Mouse (Mus musculus) stomach, postnatal 0 days (tissue): ENCODE data around the gene Yars. TPM values are rescaled to one million over a fixed set of nuclear protein-coding genes. Genes with fewer than 3 reads are reported as not detected.
A peak's percentile ranks its signal among the peaks of the same experiment; 100 is the strongest.

Experiments
- ATAC-seq: fragments of 200-750 bp; cut with Nextera tagmentation; 2 replicates; pipeline ENCODE4 v1.8.0; 2017; ENCODE audit not compliant: low FRiP score, low TSS enrichment
- DNase-seq: peaks from one replicate; pipeline ENCODE4 v3.0.0-alpha.2; 2016; ENCODE audit warnings: low spot score
- H3K27ac ChIP-seq: fragments of 300-500 bp; sonication (generic); replicated peaks from 2 replicates; pipeline ENCODE4 v1.5.1; 2014; ENCODE audit warnings: mild to moderate bottlenecking, control low read depth
- H3K27me3 ChIP-seq: fragments of 300-500 bp; sonication (generic); 2 replicates; pipeline ENCODE4 v1.6.1; 2014; ENCODE audit warnings: low read length; ENCODE audit not compliant: control insufficient read depth, insufficient read depth
- H3K36me3 ChIP-seq: fragments of 300-500 bp; sonication (generic); 2 replicates; pipeline ENCODE4 v1.6.1; 2014; ENCODE audit warnings: low read length, mixed read lengths; ENCODE audit not compliant: control insufficient read depth, insufficient read depth
- H3K4me1 ChIP-seq: fragments of 300-500 bp; sonication (generic); replicated peaks from 2 replicates; pipeline ENCODE4 v1.6.1; 2014; ENCODE audit warnings: antibody characterized with exemption; ENCODE audit not compliant: control insufficient read depth, insufficient read depth
- H3K4me2 ChIP-seq: fragments of 300-500 bp; sonication (generic); replicated peaks from 2 replicates; pipeline ENCODE4 v1.6.1; 2014; ENCODE audit warnings: low read depth, mild to moderate bottlenecking, control low read depth, moderate library complexity
- H3K4me3 ChIP-seq: fragments of 300-500 bp; sonication (generic); 2 replicates; pipeline ENCODE4 v1.5.1; 2014; ENCODE audit warnings: low read depth, low read length, control low read depth
- H3K9ac ChIP-seq: fragments of 300-500 bp; sonication (generic); 2 replicates; pipeline ENCODE4 v1.6.1; 2014; ENCODE audit warnings: mild to moderate bottlenecking, low read length, control low read depth, mixed read lengths
- H3K9me3 ChIP-seq: fragments of 300-500 bp; sonication (generic); 2 replicates; pipeline ENCODE4 v1.6.1; 2016; ENCODE audit warnings: low read length; ENCODE audit not compliant: control insufficient read depth
- CTCF ChIP-seq: IDR thresholded peaks from 2 replicates; pipeline ENCODE4 v1.5.1; 2016; ENCODE audit warnings: antibody characterized with exemption, low read depth, mild to moderate bottlenecking, moderate library complexity
- EP300 ChIP-seq: optimal IDR thresholded peaks from 2 replicates; pipeline ENCODE3; 2016; ENCODE audit warnings: antibody characterized with exemption
- WGBS: fragments of 180-500 bp; shearing (Covaris S2); extraction: QIAGEN DNeasy Blood & Tissue Kit; methylation state at CpG from one replicate; pipeline ENCODE4 v1.1.7; 2014; 5-methylcytosine and 5-hydroxymethylcytosine counted together
- polyA plus RNA-seq: library from polyadenylated mRNA; unstranded; fragments of >200 nt; fragmentation: Nextera tagmentation; extraction: Ambion mirVana; gene quantifications from 2 replicates; pipeline ENCODE4 v1.2.1, GENCODE M21; 2015

Yars gene
- polyA plus RNA-seq, 1 experiment from 2014 or later: 41.3 TPM

DNA sequence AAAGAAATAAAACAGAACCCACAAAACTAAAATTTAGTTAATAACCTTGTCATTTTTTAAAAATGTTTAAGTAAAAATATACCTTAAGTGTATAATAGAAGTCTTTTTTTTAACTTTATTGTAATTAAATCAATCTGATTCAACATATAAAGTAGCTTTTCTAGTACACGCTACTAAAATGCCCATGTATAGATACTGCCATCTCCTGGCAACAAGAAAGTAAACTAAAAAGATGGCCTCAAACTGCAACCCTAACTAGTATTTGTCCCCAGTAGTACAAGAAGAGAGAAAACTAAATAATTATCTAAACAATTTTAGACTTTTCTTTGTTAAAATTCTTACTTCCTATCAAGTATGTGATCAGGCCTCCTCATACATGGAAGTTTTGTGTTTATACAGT lies 10.0 kb upstream of the Yars start:
- Histone ChIP-seq H3K9ac (no peak overlapping the region), H3K27me3 (no peaks in the 10 kb centered on the region), H3K27ac (no peak overlapping the region), H3K9me3 (no peaks in the 10 kb centered on the region), H3K4me3 (no peak overlapping the region), H3K36me3 (0 out of 2 replicates have a peak, but pooled peaks cover 5% of the 10 kb centered on the region), H3K4me1 (no peaks in the 10 kb centered on the region), H3K4me2 (no peak overlapping the region)
- DNase-seq (no peak), ATAC-seq (no peak)
- 50% methylated on average over 1 of the region's 1 CpGs for WGBS
- TF ChIP-seq CTCF: peak; percentile 67
- no peak for TF ChIP-seq EP300

DNA sequence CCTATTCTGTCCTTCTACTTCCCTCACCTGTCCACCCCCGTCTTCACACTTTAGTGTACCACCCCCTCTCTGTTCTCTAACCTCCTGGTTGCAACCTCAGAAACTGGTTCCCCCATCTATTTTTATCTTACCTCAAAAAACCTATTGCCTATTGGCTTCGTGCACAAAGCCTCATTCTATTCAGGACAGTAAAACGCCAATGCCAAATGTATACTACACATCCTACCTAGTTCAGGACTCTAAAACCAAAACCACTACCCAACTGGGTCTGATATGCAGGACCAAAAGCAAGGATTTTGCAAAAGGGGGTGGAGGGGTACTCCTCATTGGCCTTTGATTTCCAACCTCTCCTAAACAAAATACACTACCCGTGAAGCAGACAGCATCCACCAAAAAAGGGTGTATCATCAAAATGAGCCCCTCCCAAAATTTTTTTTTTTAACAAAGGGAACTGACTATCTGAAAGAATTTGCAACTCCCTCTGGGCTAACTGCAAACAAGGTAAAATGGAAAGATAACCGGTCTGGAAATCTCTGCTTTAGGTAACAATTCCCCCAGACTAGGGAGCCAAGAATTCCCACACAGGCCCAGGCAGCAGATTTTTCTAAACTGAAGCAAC lies 1.4 kb upstream of the Yars start:
- peaks cover 5% of the 10 kb centered on the region; the same call in 1 of the 2 replicates for H3K4me1 ChIP-seq
- no peak for ATAC-seq
- no peaks in the 10 kb centered on the region for H3K9me3 ChIP-seq
- H3K27ac ChIP-seq: no peak overlapping the region; the same call in 1 of the 2 replicates
- WGBS: 38% methylated on average over 5 of the region's 5 CpGs
- TF ChIP-seq EP300 (no peak), CTCF (no peak)
- H3K4me3 ChIP-seq: peak overlapping the region; percentile 64
- DNase-seq: no peak
- no peaks in the 10 kb centered on the region for H3K27me3 ChIP-seq
- H3K9ac ChIP-seq: 0 out of 2 replicates have a peak overlapping the region, but pooled peaks have one; percentile 85
- no peaks in the 10 kb centered on the region for H3K36me3 ChIP-seq
- peak overlapping the region; percentile 77 for H3K4me2 ChIP-seq

DNA sequence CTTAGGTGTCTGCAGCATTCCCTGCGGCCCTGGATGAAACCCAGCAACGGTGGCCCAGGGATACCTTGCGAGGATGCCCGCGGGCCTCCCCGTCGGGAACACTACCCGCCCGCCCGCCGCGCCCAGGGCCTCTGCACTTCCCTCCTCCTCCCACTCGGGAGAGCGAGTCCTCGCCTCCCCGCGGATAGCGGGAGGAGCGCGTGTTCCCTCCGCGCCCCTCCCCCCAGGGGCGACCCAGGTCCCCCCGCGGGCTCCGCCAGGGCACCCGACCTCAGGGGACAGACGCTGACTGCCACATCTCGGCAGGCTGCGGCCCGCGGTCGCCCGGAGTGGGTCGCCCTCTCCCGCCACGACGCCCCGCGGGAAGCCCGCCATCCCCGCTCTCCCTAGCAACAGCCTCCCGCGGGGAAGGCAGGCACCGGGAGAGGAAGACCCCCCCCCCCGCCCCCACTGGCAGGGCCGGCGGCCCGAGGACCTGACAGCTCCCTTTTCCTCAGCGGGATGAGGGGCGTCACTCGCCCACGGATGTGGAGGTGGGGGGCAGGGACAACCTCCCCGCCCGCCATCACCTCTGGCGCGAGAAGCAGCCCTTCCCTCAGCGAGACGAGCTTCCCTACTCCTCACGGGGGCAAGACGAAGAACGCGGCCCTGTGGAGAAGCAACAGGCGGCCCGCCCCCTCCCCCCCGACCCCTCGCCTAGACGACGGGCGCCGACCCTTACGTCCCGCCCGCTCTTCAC lies 588 bp upstream of the Yars start:
- DNase-seq (peak; percentile 61), ATAC-seq (peak; percentile 61)
- H3K4me2 ChIP-seq: peak overlapping the region; percentile 77
- H3K36me3 ChIP-seq: no peaks in the 10 kb centered on the region
- peaks cover 5% of the 10 kb centered on the region; the same call in 1 of the 2 replicates for H3K4me1 ChIP-seq
- no peaks in the 10 kb centered on the region for H3K9me3 ChIP-seq
- H3K27ac ChIP-seq: peak overlapping the region; percentile 88
- peak overlapping the region; percentile 85 for H3K9ac ChIP-seq
- H3K27me3 ChIP-seq: no peaks in the 10 kb centered on the region
- under 1% methylated on average over 45 of the region's 74 CpGs for WGBS
- H3K4me3 ChIP-seq: peak overlapping the region; percentile 64
- TF ChIP-seq CTCF: no peak

DNA sequence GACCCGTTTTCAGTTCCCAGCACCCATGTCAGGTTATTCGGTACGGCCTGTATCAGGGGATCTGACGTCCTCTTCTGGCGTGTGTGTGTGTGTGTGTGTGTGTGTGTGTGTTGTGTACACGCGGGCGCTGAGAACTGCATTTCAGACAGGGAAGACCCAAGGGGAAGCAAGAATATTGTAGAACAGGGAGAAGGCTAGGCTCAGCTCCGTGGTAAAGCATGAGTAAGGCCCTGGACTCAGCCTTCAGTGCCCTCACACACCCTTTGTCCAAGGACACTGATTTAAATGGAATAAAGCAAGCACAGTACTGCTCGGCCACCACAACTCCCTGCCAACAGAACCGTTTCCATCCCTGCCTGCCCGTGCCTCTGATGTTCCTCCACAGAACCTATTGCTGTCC lies 978 bp downstream of the Yars start:
- peak overlapping the region; percentile 63 for H3K9ac ChIP-seq
- H3K9me3 ChIP-seq: no peaks in the 10 kb centered on the region
- peak overlapping the region; percentile 87 for H3K27ac ChIP-seq
- peak; percentile 12; the same call in 1 of the 2 replicates for ATAC-seq
- H3K36me3 ChIP-seq: no peaks in the 10 kb centered on the region
- H3K4me2 ChIP-seq: peak overlapping the region; percentile 66
- TF ChIP-seq CTCF (no peak), EP300 (no peak)
- 2% methylated on average over 12 of the region's 12 CpGs for WGBS
- no peaks in the 10 kb centered on the region for H3K27me3 ChIP-seq
- H3K4me3 ChIP-seq: peak overlapping the region; percentile 64
- peaks cover 5% of the 10 kb centered on the region; the same call in 1 of the 2 replicates for H3K4me1 ChIP-seq
- DNase-seq: peak; percentile 31

DNA sequence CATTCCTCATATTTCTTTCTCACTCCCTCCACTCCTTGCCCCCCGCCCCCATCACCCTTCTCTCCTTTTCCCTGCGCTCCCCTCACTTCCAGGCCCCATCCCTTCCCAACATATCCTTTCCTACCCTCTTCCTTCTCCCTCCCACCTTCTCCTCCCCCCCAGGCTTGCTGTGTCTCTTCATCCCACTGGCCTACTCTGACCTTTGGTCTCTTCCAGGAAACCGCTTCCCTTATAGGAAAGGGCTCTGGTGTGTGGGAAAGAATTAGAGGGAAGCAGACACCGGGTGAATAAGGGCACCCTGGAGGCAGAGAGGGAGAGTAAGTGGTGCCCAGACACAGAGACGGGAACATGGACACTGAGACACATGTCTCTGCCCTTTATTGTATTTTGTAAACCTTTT lies 2.1 kb downstream of the Yars start:
- no peak for DNase-seq

DNA sequence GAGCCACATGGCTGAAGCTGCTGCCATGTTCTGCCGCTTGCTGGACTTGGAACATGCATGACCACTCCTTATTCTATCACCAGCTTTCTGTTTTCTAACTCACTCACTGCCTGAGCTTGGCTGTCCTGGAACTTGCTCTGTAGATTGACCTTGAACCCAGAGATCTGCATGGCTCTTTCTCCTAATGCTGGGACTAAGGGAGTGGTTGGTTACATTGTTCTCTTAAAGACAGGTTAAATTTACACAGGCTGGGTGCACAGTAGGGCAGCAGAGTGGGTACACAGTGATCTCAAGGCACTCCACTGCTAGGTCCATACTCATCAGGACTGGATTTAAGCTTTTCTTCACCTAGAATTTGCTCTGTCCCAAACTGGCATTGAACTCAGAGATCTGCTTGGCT lies 4.7 kb downstream of the Yars start:
- TF ChIP-seq EP300 (no peak), CTCF (no peak)
- no peak for DNase-seq
- no peak overlapping the region for H3K4me3 ChIP-seq
- no peak overlapping the region for H3K9ac ChIP-seq
- no peak for ATAC-seq
- H3K4me1 ChIP-seq: peaks cover 5% of the 10 kb centered on the region; the same call in 1 of the 2 replicates
- WGBS: 90% methylated on average over 1 of the region's 1 CpGs
- H3K9me3 ChIP-seq: no peaks in the 10 kb centered on the region
- no peak overlapping the region for H3K27ac ChIP-seq
- H3K27me3 ChIP-seq: no peaks in the 10 kb centered on the region
- peaks cover 6% of the 10 kb centered on the region; the same call in 1 of the 2 replicates for H3K36me3 ChIP-seq
- no peak overlapping the region for H3K4me2 ChIP-seq

More for the DNA sequence above, 2.1 kb downstream of the Yars start:
- Histone ChIP-seq H3K27ac (no peak overlapping the region), H3K9me3 (no peaks in the 10 kb centered on the region), H3K4me2 (no peak overlapping the region), H3K36me3 (no peaks in the 10 kb centered on the region; the same call in 1 of the 2 replicates), H3K27me3 (no peaks in the 10 kb centered on the region), H3K4me3 (no peak overlapping the region), H3K4me1 (peaks cover 5% of the 10 kb centered on the region; the same call in 1 of the 2 replicates), H3K9ac (no peak overlapping the region)
- TF ChIP-seq EP300 (no peak), CTCF (no peak)
- WGBS: 70% methylated on average over 5 of the region's 5 CpGs
- no peak for ATAC-seq
